Mouse (Mus musculus) left cerebral cortex, adult 11 months (tissue): ENCODE measurements around the gene Wipf2.
"Not testable (repeated sequence)": the region's sequence is repeated elsewhere in the genome, so short reads cannot be mapped to it uniquely, and the experiment has no call there.

Experiments used
- DNase-seq: peaks from one replicate; pipeline ENCODE4 v3.0.0; 2022; ENCODE audit warnings: low spot score

The Wipf2 gene

GRCm38 (mm10) chr11:98910415-98910814 lies 47.0 kb downstream of the Wipf2 start:
- DNase-seq, result no peak

GRCm38 (mm10) chr11:98911498-98911897 lies 48.1 kb downstream of the Wipf2 start:
- DNase-seq, result no peak

- no peak for DNase-seq
These were observed 50.8 kb downstream of the Wipf2 start for GRCm38 (mm10) chr11:98914196-98914595.

- DNase-seq, result not testable (repeated sequence)
These were observed 52.9 kb downstream of the Wipf2 start for GRCm38 (mm10) chr11:98916376-98916775.

- DNase-seq, result no peak
These were observed 54.1 kb downstream of the Wipf2 start for GRCm38 (mm10) chr11:98917428-98918005.

- no peak for DNase-seq
These were observed 54.8 kb downstream of the Wipf2 start for GRCm38 (mm10) chr11:98918231-98918630.

- DNase-seq, result no peak
These were observed 55.6 kb downstream of the Wipf2 start for GRCm38 (mm10) chr11:98919009-98919408.

- DNase-seq, result not testable (repeated sequence)
These were observed 58.4 kb downstream of the Wipf2 start for GRCm38 (mm10) chr11:98921813-98922212.

- not testable (repeated sequence) for DNase-seq
These were observed 58.9 kb downstream of the Wipf2 start for GRCm38 (mm10) chr11:98922307-98922706.

- not testable (repeated sequence) for DNase-seq
These were observed 59.6 kb downstream of the Wipf2 start for GRCm38 (mm10) chr11:98922851-98923711.

- no peak for DNase-seq
These were observed 61.3 kb downstream of the Wipf2 start for GRCm38 (mm10) chr11:98924633-98925175.

- no peak for DNase-seq
These were observed 61.9 kb downstream of the Wipf2 start for GRCm38 (mm10) chr11:98925265-98925721.

- DNase-seq, result no peak
These were observed 62.5 kb downstream of the Wipf2 start for GRCm38 (mm10) chr11:98925868-98926311.

- DNase-seq, result no peak
These were observed 63.1 kb downstream of the Wipf2 start for GRCm38 (mm10) chr11:98926553-98926952.

- DNase-seq, result no peak
These were observed 64.1 kb downstream of the Wipf2 start, which contains the start of gene Rara for GRCm38 (mm10) chr11:98927438-98928076. TSS of gene Rara (plus strand) at chr11:98927818.

- DNase-seq, result no peak
These were observed 64.9 kb downstream of the Wipf2 start for GRCm38 (mm10) chr11:98928186-98928893.

GRCm38 (mm10) chr11:98929503-98929902 lies 66.1 kb downstream of the Wipf2 start:
- no peak for DNase-seq

GRCm38 (mm10) chr11:98930127-98930601 lies 66.7 kb downstream of the Wipf2 start:
- DNase-seq, result no peak

GRCm38 (mm10) chr11:98930773-98931512 lies 67.5 kb downstream of the Wipf2 start:
- DNase-seq, result no peak

- no peak for DNase-seq
These were observed 68.3 kb downstream of the Wipf2 start for GRCm38 (mm10) chr11:98931513-98932292.
